Mouse (Mus musculus) embryonic fibroblast, embryonic 13.5 days (primary cell): ENCODE measurements around the gene Pcdh10.

Experiments used
- CTCF ChIP-seq: IDR thresholded peaks from 2 replicates; pipeline ENCODE4 v1.5.1; 2011; ENCODE audit warnings: mild to moderate bottlenecking, control low read depth, low read length, moderate library complexity, borderline replicate concordance; ENCODE audit not compliant: insufficient read depth
- POLR2A ChIP-seq: IDR thresholded peaks from 2 replicates; pipeline ENCODE4 v1.6.1; 2011; ENCODE audit warnings: low read depth, mild to moderate bottlenecking, control low read depth, low read length, moderate library complexity

DNA sequence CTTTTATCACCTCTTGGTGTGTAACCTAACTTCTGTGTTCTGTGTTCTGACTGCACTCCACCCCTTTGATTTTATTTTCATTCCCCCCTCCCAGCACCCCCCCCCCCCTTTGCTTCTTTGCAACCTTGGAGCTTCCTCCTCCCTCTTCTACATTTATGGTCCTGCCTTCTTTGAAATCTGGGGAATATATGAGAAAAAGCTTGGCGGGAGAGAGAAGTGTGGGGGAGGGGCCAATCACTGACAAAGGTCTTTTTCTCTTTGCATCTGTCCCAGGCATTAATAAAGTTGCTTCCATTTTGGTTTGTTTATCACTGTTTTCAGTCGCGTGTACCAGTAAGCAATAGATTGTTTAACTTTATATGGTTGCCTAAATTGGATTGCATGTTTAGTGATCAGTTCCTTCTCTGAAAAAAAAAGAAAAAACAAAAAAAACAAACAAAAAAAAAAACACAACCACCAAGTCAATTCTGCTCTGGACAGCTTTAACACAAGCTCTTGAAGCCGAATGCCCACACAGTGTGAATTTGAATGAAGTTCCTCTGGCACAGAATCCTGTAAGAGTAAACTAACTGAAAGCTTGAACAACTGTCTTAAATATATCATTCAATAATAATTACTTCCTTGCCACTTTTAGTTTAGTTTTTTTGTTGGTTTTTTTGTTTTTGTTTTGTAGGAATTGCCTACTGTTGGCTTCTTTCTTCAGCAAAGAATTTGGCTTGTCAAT, 4.0 kb downstream of the Pcdh10 start:
- TF ChIP-seq CTCF (no peak), POLR2A (no peak)
